Mouse (Mus musculus) left cerebral cortex, postnatal 4 days (tissue): Measurements from ENCODE around the gene B3gnt4. TPM values are rescaled to one million over a fixed set of nuclear protein-coding genes. Genes with fewer than 3 reads are reported as not detected.

Experiments used
- DNase-seq: peaks from one replicate; pipeline ENCODE4 v3.0.0-alpha.2; 2022
- intact Hi-C: fragments of 180-260 bp; cut with DNase I; formaldehyde crosslinking; loops from one replicate; pipeline ENCODE4 v1.15.1; 2025
- microRNA-seq: library from miRNA; unstranded; fragments of <30 nt; microRNA quantifications from one replicate; pipeline ENCODE4 v1.2.0, GENCODE M21; 2022
- total RNA-seq, 2 experiments: library from RNA; stranded (reverse); gene quantifications; 2 replicates each; pipeline ENCODE4 v1.2.3; 2021

Gene B3gnt4
- total RNA-seq, 2 experiments from 2014 or later: 1.5 to 2.4 TPM

DNA sequence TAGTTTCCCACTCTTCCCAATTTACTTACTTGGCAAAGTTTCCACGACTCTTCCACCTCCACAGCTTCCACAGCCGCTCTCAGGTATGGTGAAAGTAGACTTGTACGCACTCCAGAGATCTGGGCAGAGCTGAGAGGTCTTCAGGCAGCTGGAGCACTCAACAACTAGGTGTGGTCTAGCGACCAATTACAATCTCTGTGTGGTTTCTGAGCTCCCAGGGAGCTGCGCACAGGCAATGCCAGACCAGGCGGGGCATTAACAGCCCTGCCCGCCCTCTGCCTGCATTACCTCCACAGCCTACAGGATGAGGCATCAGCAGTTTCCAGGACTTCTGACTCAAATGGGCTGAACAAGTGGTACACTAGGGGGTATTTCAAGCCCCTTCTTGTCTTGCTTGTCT, 15.0 kb downstream of the B3gnt4 start, which contains the start of gene Gm49027:
Gene Gm49027, minus strand, starts transcription at position 208 of the 400 bp plus-strand sequence.
- intact Hi-C loops: no loop called here
- DNase-seq: no peak

GRCm38 (mm10) chr5:123525916-123526495, 15.7 kb downstream of the B3gnt4 start:
- intact Hi-C loops: no loop called here
- DNase-seq: no peak

DNA sequence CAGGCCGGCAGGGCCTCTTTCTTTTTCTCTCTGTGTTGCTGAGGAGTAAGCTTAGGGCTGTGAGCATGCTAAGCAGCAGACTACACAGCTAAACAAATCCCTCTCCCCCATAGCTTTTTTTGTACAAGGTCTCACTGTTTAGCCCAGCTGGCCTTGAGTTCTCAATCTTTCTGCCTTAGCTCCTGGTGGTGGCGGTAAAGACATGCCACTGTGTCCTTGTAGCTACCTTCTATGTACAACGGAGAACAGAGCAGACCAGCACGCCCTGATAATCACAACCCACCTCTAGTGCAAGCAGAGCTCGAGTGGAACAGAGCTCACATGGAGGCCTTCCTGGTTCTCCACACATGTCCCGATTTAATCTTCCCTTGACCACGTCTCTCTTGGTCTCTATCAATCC, 18.4 kb downstream of the B3gnt4 start:
- no peak for DNase-seq

DNA sequence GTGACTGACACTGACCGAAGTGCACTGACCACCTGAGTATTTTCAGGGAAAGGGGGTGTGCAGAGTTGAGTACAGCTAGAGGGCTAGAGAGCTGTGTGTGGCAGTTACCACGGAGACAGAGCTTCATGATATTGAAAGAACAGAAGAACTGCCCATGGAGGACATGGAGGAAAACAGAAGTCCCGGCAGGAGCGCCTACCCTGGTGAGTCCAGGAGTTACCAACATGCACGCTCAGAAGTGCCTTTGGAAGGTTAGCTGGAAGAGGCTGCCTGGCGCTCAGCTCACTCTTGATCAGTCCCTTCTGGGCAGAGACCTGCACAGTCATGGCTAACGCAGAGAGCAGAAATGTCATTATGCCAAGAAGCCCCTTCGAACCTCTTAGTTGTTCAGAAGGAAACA, 19.8 kb downstream of the B3gnt4 start:
- intact Hi-C loops: no loop called here

More for the DNA sequence above, 18.4 kb downstream of the B3gnt4 start:
- intact Hi-C loops: no loop called here

GRCm38 (mm10) chr5:123533801-123534200, 23.5 kb downstream of the B3gnt4 start:
- intact Hi-C loops: no loop called here
- no peak for DNase-seq

More for the DNA sequence above, 19.8 kb downstream of the B3gnt4 start:
- DNase-seq: no peak

DNA sequence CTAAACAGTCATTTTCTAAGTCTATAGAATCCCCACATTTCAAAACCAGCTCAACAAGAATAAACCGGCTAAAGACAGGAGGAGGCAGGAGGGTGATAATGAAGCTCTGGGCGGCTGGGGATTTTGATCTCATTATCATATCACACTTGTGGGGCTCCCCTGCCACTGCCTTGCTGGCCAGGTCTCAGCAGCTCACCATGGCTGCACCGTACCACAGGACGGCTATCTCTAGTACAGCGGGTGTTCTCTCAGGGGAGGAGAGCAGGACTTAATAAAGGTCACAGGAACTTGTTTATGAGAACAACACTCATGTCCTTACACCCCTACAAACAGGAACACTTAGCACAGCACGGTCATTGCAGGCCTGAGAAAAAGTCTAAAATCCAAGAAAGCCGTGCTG, 45.4 kb downstream of the B3gnt4 start:
- intact Hi-C loops: no loop called here
- DNase-seq: no peak

DNA sequence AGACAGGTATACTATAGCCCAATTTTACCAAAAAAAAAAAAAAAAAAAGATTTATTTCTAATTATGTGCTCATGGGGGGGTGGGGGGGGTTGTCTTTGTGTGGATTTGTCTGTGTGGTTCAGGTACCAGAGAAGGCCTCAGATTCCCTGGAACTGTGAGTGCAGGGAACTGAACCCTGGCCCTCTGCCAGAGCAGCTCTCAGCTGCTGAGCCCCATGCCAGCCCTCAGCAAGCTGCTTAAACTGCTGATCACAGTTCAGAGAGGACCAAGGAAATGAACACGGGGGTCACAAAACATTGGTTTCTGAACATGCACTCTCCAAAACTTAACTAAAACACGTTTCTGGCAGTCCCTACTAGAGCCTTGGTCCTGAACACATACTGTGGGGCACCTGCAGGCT, 46.2 kb downstream of the B3gnt4 start:
- intact Hi-C loops: no loop called here
- peak; percentile 84 for DNase-seq

DNA sequence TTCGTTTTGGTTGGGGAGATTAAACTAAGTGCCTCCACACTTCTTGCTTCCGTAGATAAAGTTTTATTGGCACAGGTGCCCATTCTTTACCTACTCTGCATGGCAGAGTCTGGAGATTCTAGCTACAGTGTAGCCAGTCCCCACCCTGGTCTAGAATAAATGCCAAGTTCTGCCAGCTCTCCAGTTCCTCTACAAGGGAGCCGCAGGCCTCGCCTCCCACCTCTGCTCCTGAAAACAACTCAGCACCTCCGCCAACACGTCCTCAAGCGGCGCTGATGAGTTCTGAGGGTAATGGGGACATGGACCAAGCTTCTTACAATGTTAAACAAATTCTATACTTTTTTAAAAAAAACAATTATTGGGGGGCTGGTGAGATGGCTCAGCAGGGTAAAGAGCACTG, 49.3 kb downstream of the B3gnt4 start:
- DNase-seq: no peak
- intact Hi-C loops: no loop called here

DNA sequence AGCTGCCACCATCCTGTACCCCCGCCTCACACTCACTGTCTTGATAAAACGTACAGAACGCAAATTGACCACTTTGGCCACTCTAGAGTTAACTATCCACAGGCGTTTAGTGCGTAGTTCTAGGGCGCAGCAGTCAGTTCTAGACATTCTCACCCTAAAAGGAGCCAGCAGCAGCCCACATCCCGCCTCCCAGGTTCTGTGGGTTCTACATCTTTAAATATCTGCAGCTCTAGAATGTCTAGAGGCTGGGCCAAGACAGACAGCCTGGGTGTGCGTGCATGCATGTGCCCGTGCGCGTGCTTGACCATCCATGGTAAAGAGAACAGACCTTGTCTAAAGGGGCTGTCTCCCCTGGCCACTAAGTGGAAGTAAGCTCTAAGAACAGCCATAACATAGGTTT, 50.9 kb downstream of the B3gnt4 start:
- no peak for DNase-seq
- intact Hi-C loops: no loop called here

Small RNA genes lying within 50 kb of the gene (microRNA-seq; reads per million reads assigned to microRNA genes)
- 2.1 reads per million for gene Mir7647

Other genes starting within 250 kb of the B3gnt4 start
- 10 to 100 TPM; 95.1 to 98.4 TPM for gene Bcl7a, start 166.6 kb upstream of the B3gnt4 start, total RNA-seq
- gene Mlxip, start 115.7 kb upstream of the B3gnt4 start, total RNA-seq: 10 to 100 TPM; 29.9 to 30.0 TPM
- gene Lrrc43, start 21.2 kb upstream of the B3gnt4 start, total RNA-seq: 1 to 10 TPM; 1.3 to 1.7 TPM
- not detected for gene Il31, start 21.0 kb upstream of the B3gnt4 start, total RNA-seq
- gene Diablo, start 13.7 kb downstream of the B3gnt4 start, total RNA-seq: 10 to 100 TPM; 42.1 to 47.8 TPM
- 1 to 10 TPM; 6.4 to 8.3 TPM for gene Gm49027, start 15.0 kb downstream of the B3gnt4 start, total RNA-seq
- gene Vps33a, start 62.6 kb downstream of the B3gnt4 start, total RNA-seq: 10 to 100 TPM; 71.2 to 83.2 TPM
- gene Clip1, start 174.2 kb downstream of the B3gnt4 start, total RNA-seq: 100 to 1,000 TPM; 154 to 158 TPM
- gene Zcchc8, start 210.6 kb downstream of the B3gnt4 start, total RNA-seq: 10 to 100 TPM; 66.3 to 70.9 TPM
- 10 to 100 TPM; 94.9 to 95.1 TPM for gene Rsrc2, start 239.0 kb downstream of the B3gnt4 start, total RNA-seq
- 1 to 10 TPM; 7.8 to 8.8 TPM for gene Kntc1, start 239.3 kb downstream of the B3gnt4 start, total RNA-seq